ENCODE assay signal across 33 mouse cellular contexts in genomic region chr9:108977966-108978365, GRCm38 (mm10). TPM values are rescaled to one million over a fixed set of nuclear protein-coding genes. Genes with fewer than 3 reads are reported as not detected.
DNase-seq lines count a peak whose midpoint lies in the region; ATAC-seq and TF ChIP-seq lines count a peak whose summit lies in the region.
"Had no signal": no experiment of that assay in that cellular context is flagged by ENCODE, and none has a peak within 500 bp of the region (broad histone marks: within the 10 kb centered on the region; RNA-seq: fewer than 3 reads in every experiment).

No protein-coding gene starts in this region.

- no peak overlapping the region for H3K4me2 ChIP-seq in heart, embryonic 14.5 days (ENCODE audit: low read length)
- H3K4me2 ChIP-seq in myocyte (ENCODE audit: low read depth): peak overlapping the region; percentile 42
- H3K4me2 ChIP-seq in forebrain, embryonic 14.5 days (ENCODE audit: low read length): no peak overlapping the region
- H3K4me2 ChIP-seq: forebrain, embryonic 13.5 days; heart, embryonic 13.5 days; limb, embryonic 15.5 days; lung, embryonic 14.5 days; midbrain, embryonic 15.5 days; neural tube, embryonic 12.5 days had no signal

- no peaks in the 10 kb centered on the region for H3K79me2 ChIP-seq in myocyte (ENCODE audit: control insufficient read depth, insufficient read depth)

- no peak overlapping the region for H3K4me3 ChIP-seq in heart, embryonic 14.5 days (ENCODE audit: control insufficient read depth in 1 of 2, insufficient read depth in 1 of 2, low read depth in 1 of 2, low read length in 2 of 2)
- H3K4me3 ChIP-seq in myocyte: no peak overlapping the region
- H3K4me3 ChIP-seq in forebrain, embryonic 14.5 days (ENCODE audit: low read depth, low read length): no peak overlapping the region
- H3K4me3 ChIP-seq: forebrain, embryonic 13.5 days; heart, embryonic 13.5 days; limb, embryonic 10.5 days; limb, embryonic 15.5 days; midbrain, embryonic 15.5 days; neural tube, embryonic 12.5 days had no signal

- ATAC-seq in heart, embryonic 14.5 days (ENCODE audit: insufficient number of reproducible peaks, insufficient read depth, low FRiP score, low read depth): 0 out of 2 replicates have a peak, but pooled peaks have one; percentile 38
- no peak for ATAC-seq in forebrain, embryonic 14.5 days
- ATAC-seq: CD4-positive, CD25-positive, alpha-beta regulatory T cell, adult 4 months; forebrain, embryonic 13.5 days; hindbrain, embryonic 16.5 days; intestine, embryonic 16.5 days; midbrain, embryonic 15.5 days had no signal

- no peaks in the 10 kb centered on the region for H3K4me1 ChIP-seq in heart, embryonic 14.5 days (ENCODE audit: control insufficient read depth in 2 of 2, insufficient read depth in 2 of 2, low read length in 2 of 2)
- H3K4me1 ChIP-seq in forebrain, embryonic 14.5 days (ENCODE audit: control insufficient read depth, insufficient read depth, low read length): no peaks in the 10 kb centered on the region
- H3K4me1 ChIP-seq: forebrain, embryonic 13.5 days; heart, embryonic 13.5 days; limb, embryonic 10.5 days; limb, embryonic 15.5 days; midbrain, embryonic 15.5 days; neural tube, embryonic 12.5 days had no signal

- H3ac ChIP-seq in myocyte (ENCODE audit: control insufficient read depth, insufficient read length): no peak overlapping the region

- H3K27me3 ChIP-seq in heart, embryonic 14.5 days (ENCODE audit: control insufficient read depth, insufficient read depth, low read length): no peaks in the 10 kb centered on the region
- no peaks in the 10 kb centered on the region for H3K27me3 ChIP-seq in myocyte (ENCODE audit: control insufficient read depth, insufficient read depth, insufficient read length)
- no peaks in the 10 kb centered on the region for H3K27me3 ChIP-seq in forebrain, embryonic 14.5 days (replicated peaks; ENCODE audit: control insufficient read depth, insufficient read depth, low read length)
- H3K27me3 ChIP-seq: forebrain, embryonic 13.5 days; heart, embryonic 13.5 days; limb, embryonic 15.5 days; midbrain, embryonic 15.5 days; neural tube, embryonic 12.5 days had no signal

- no peak overlapping the region for H3K27ac ChIP-seq in heart, embryonic 14.5 days (replicated peaks in 1 of 2; ENCODE audit: control insufficient read depth in 1 of 2, insufficient read depth in 1 of 2, low read depth in 2 of 2, low read length in 2 of 2)
- H3K27ac ChIP-seq in forebrain, embryonic 14.5 days (ENCODE audit: low read depth, low read length): no peak overlapping the region
- H3K27ac ChIP-seq: forebrain, embryonic 13.5 days; heart, embryonic 13.5 days; limb, embryonic 10.5 days; limb, embryonic 15.5 days; liver, embryonic 14.5 days; midbrain, embryonic 15.5 days; neural tube, embryonic 12.5 days; stomach, postnatal 0 days had no signal

- peak; percentile 70 to 75 for DNase-seq in adrenal gland, adult (ENCODE audit: inconsistent age in 2 of 2, low spot score in 1 of 2)
- DNase-seq in adrenal gland, postnatal 4 days (ENCODE audit: low spot score in 2 of 2): no peak
- no peak for DNase-seq in heart, postnatal 4 days
- peak; percentile 74 for DNase-seq in Muller cell, postnatal 12 days (ENCODE audit: inconsistent ontology term)
- DNase-seq in forebrain, embryonic 14.5 days (ENCODE audit: low spot score): no peak
- DNase-seq in gastrocnemius, adult 8-10 months (ENCODE audit: low spot score in 2 of 2): no peak
- DNase-seq: cerebellum, adult 18-20 months; cerebellum, postnatal 10 days; gastrocnemius, postnatal 36 days; heart, adult 18-20 months; heart, postnatal 14 days; kidney, adult 9 months; kidney, postnatal 14 days; layer of hippocampus, adult 9-11 months; lung, embryonic 14.5 days; lung, postnatal 14 days; right cerebral cortex, postnatal 4 days; thymus, adult 2 months; thymus, postnatal 36 days had no signal

- H3K9ac ChIP-seq in heart, embryonic 14.5 days (ENCODE audit: low read length): no peak overlapping the region
- H3K9ac ChIP-seq in forebrain, embryonic 14.5 days (ENCODE audit: low read length): no peak overlapping the region
- H3K9ac ChIP-seq: forebrain, embryonic 13.5 days; heart, embryonic 13.5 days; limb, embryonic 15.5 days; liver, embryonic 14.5 days; lung, embryonic 14.5 days; midbrain, embryonic 15.5 days; neural tube, embryonic 12.5 days had no signal

- no peaks in the 10 kb centered on the region for H3K9me3 ChIP-seq in heart, embryonic 14.5 days (ENCODE audit: control insufficient read depth, low read length)
- H3K9me3 ChIP-seq in forebrain, embryonic 14.5 days (replicated peaks; ENCODE audit: control insufficient read depth, low read length): no peaks in the 10 kb centered on the region
- H3K9me3 ChIP-seq: forebrain, embryonic 13.5 days; heart, embryonic 13.5 days; limb, embryonic 10.5 days; limb, embryonic 15.5 days; midbrain, embryonic 15.5 days; neural tube, embryonic 12.5 days had no signal

- 68% methylated on average over 7 of the region's 7 CpGs for WGBS in heart, embryonic 14.5 days
- 78% methylated on average over 7 of the region's 7 CpGs for WGBS in forebrain, embryonic 14.5 days

- no peak for TF ChIP-seq POLR2A in myocyte (IDR thresholded peaks at IDR 0.05; ENCODE audit: insufficient read length, low read depth)

- H3K36me3 ChIP-seq in heart, embryonic 14.5 days (ENCODE audit: control insufficient read depth, insufficient read depth, low read length): no peaks in the 10 kb centered on the region
- no peaks in the 10 kb centered on the region for H3K36me3 ChIP-seq in myocyte (ENCODE audit: control insufficient read depth, insufficient read depth)
- H3K36me3 ChIP-seq in forebrain, embryonic 14.5 days (ENCODE audit: control insufficient read depth, insufficient read depth, low read length): no peaks in the 10 kb centered on the region
- H3K36me3 ChIP-seq: heart, embryonic 13.5 days; limb, embryonic 10.5 days; limb, embryonic 15.5 days; midbrain, embryonic 15.5 days; neural tube, embryonic 12.5 days had no signal

TF ChIP-seq in myocyte, 11 proteins besides CTCF, POLR2A, EP300 and RAD21:
- TF ChIP-seq USF1 (IDR thresholded peaks at IDR 0.05; ENCODE audit: low read depth) (no peak), CEBPB (IDR thresholded peaks at IDR 0.05; ENCODE audit: insufficient read depth, poor library complexity, severe bottlenecking) (no peak)
TF ChIP-seq in myocyte: peak in this region for 0.

RNA-seq across cellular contexts. Expression of gene Ucn2, which starts 7.8 kb away (rescaled TPM):
- 1 to 10 TPM in 1 of 2 experiments, under 1 TPM in 1; 0.78 to 1.6 TPM for total RNA-seq in adrenal gland, postnatal 4 days (2021)
- polyA plus RNA-seq in heart, embryonic 14.5 days (2014; fragmentation: Nextera tagmentation; extraction: Ambion mirVana): not detected in 2 replicates
- not detected for total RNA-seq in heart, postnatal 4 days (2021)
- 0.17 TPM for polyA plus RNA-seq in myocyte (2012; fragmentation: generic; extraction: Trizol)
- polyA plus RNA-seq in forebrain, embryonic 14.5 days (2014; fragmentation: Nextera tagmentation; extraction: Ambion mirVana): 0.15 and 0.25 TPM in 2 replicates
- 1 to 10 TPM in 1 of 4 experiments, under 1 TPM in 2, not detected in 1; 0.27 to 1.2 (median 0.51) TPM for total RNA-seq in gastrocnemius, adult 8-10 months (2022)
- total RNA-seq: heart, adult 18-20 months had no signal
- polyA plus RNA-seq: CD4-positive, CD25-positive, alpha-beta regulatory T cell, adult 4 months; forebrain, embryonic 13.5 days; heart, embryonic 13.5 days; hindbrain, embryonic 11.5 days; hindbrain, embryonic 16.5 days; intestine, embryonic 16.5 days; limb, embryonic 10.5 days; lung, embryonic 14.5 days; midbrain, embryonic 15.5 days; neural tube, embryonic 12.5 days; stomach, postnatal 0 days had no signal

RNA-seq across cellular contexts. Expression of gene Pfkfb4, which starts 13.6 kb away (rescaled TPM):
- total RNA-seq in adrenal gland, postnatal 4 days (2021): 1 to 10 TPM; 5.3 to 9.1 TPM
- 2.9 and 3.2 TPM in 2 replicates for polyA plus RNA-seq in heart, embryonic 14.5 days (2014; fragmentation: Nextera tagmentation; extraction: Ambion mirVana)
- 1 to 10 TPM; 3.4 TPM for total RNA-seq in heart, postnatal 4 days (2021)
- 4.4 TPM for polyA plus RNA-seq in myocyte (2012; fragmentation: generic; extraction: Trizol)
- 16.0 and 20.8 TPM in 2 replicates for polyA plus RNA-seq in forebrain, embryonic 14.5 days (2014; fragmentation: Nextera tagmentation; extraction: Ambion mirVana)
- 10 to 100 TPM; 21.5 to 37.8 (median 35.0) TPM for total RNA-seq in gastrocnemius, adult 8-10 months (2022)

RNA-seq across cellular contexts. Expression of gene Col7a1, which starts 24.6 kb away (rescaled TPM):
- total RNA-seq in adrenal gland, postnatal 4 days (2021): 1 to 10 TPM; 9.0 to 9.5 TPM
- 0.47 and 0.72 TPM in 2 replicates for polyA plus RNA-seq in heart, embryonic 14.5 days (2014; fragmentation: Nextera tagmentation; extraction: Ambion mirVana)
- total RNA-seq in heart, postnatal 4 days (2021): 1 to 10 TPM in 1 of 2 experiments, under 1 TPM in 1; 0.81 to 1.3 TPM
- polyA plus RNA-seq in myocyte (2012; fragmentation: generic; extraction: Trizol): 8.4 TPM
- polyA plus RNA-seq in forebrain, embryonic 14.5 days (2014; fragmentation: Nextera tagmentation; extraction: Ambion mirVana): 1.1 and 1.2 TPM in 2 replicates
- total RNA-seq in gastrocnemius, adult 8-10 months (2022): 1 to 10 TPM; 1.2 to 3.1 (median 2.2) TPM
- polyA plus RNA-seq: CD4-positive, CD25-positive, alpha-beta regulatory T cell, adult 4 months had no signal

RNA-seq across cellular contexts. Expression of gene Uqcrc1, which starts 41.5 kb away (rescaled TPM):
- total RNA-seq in adrenal gland, postnatal 4 days (2021): 100 to 1,000 TPM; 475 to 524 TPM
- 952 and 972 TPM in 2 replicates for polyA plus RNA-seq in heart, embryonic 14.5 days (2014; fragmentation: Nextera tagmentation; extraction: Ambion mirVana)
- 1,000 to 10,000 TPM; 1,397 to 1,461 TPM for total RNA-seq in heart, postnatal 4 days (2021)
- polyA plus RNA-seq in myocyte (2012; fragmentation: generic; extraction: Trizol): 468 TPM
- 453 TPM in 2 replicates for polyA plus RNA-seq in forebrain, embryonic 14.5 days (2014; fragmentation: Nextera tagmentation; extraction: Ambion mirVana)
- total RNA-seq in gastrocnemius, adult 8-10 months (2022): 100 to 1,000 TPM; 799 to 932 (median 902) TPM

Comparison
In these comparisons a context has a peak if more than half of its experiments do, and no peak if none do; other contexts are left out.
1. DNase-seq: peak in adrenal gland, adult (2 of 2) and Muller cell, postnatal 12 days (single experiment); none in adrenal gland, postnatal 4 days (0 of 2), heart, postnatal 4 days (single experiment), forebrain, embryonic 14.5 days (single experiment) and gastrocnemius, adult 8-10 months (0 of 2).